Mouse (Mus musculus) forebrain, embryonic 15.5 days (tissue): ENCODE measurements around the gene I0C0044D17Rik. TPM values are rescaled to one million over a fixed set of nuclear protein-coding genes. Genes with fewer than 3 reads are reported as not detected.

ENCODE experiments used
- polyA plus RNA-seq: library from polyadenylated mRNA; unstranded; fragments of >200 nt; fragmentation: Nextera tagmentation; extraction: Ambion mirVana; gene quantifications from 2 replicates; pipeline ENCODE4 v1.2.1, GENCODE M21; 2015

Gene I0C0044D17Rik
- polyA plus RNA-seq, 1 experiment from 2014 or later = not detected

Other genes with a start within 250 kb of the I0C0044D17Rik start
- not detected in 2 replicates for gene L1td1, start 97.1 kb downstream of the I0C0044D17Rik start, polyA plus RNA-seq
- gene Kank4, start 6.3 kb downstream of the I0C0044D17Rik start, polyA plus RNA-seq = 0.25 and 0.29 TPM in 2 replicates
- gene Usp1, start 100.0 kb upstream of the I0C0044D17Rik start, polyA plus RNA-seq = 54.6 and 60.5 TPM in 2 replicates
- gene Angptl3, start 207.1 kb upstream of the I0C0044D17Rik start, polyA plus RNA-seq = 1.9 and 2.1 TPM in 2 replicates